Mouse (Mus musculus) lung, postnatal 0 days (tissue): ENCODE data around the gene Wdr92.

Source experiments
- CTCF ChIP-seq: IDR thresholded peaks from 2 replicates; pipeline ENCODE4 v1.5.1; 2016; ENCODE audit warnings: antibody characterized with exemption, mild to moderate bottlenecking
- EP300 ChIP-seq: IDR thresholded peaks from 2 replicates; pipeline ENCODE4 v1.6.1; 2016; ENCODE audit warnings: antibody characterized with exemption, mild to moderate bottlenecking, control low read depth

- TF ChIP-seq CTCF (no peak), EP300 (no peak)
Measured at GRCm38 (mm10) chr11:17181807-17182206, at the start of gene Wdr92.
